Mouse (Mus musculus): ENCODE data around the gene Mycbp. TPM values are rescaled to one million over a fixed set of nuclear protein-coding genes. Genes with fewer than 3 reads are reported as not detected.

Gene Mycbp
- polyA plus RNA-seq (2015; fragmentation: Nextera tagmentation; extraction: Ambion mirVana) = 72.4 and 92.6 TPM in 2 replicates

GRCm38 (mm10) chr4:123904333-123905125, at the start of gene Mycbp:
Mycbp (plus strand) TSS chr4:123904832.

GRCm38 (mm10) chr4:123859379-123859778, 45.3 kb upstream of the Mycbp start, which contains the start of gene 4933427I04Rik:
4933427I04Rik (plus strand) TSS chr4:123859679.

GRCm38 (mm10) chr4:123916748-123917547, 12.3 kb downstream of the Mycbp start, which contains the start of gene Rragc:
Rragc (plus strand) TSS chr4:123917446.

GRCm38 (mm10) chr4:123917548-123918140, 13.0 kb downstream of the Mycbp start, which contains the start of gene 4930535I16Rik:
4930535I16Rik (minus strand) TSS chr4:123918022.

Other genes with a start within 250 kb of the Mycbp start
- gene Macf1, start 220.5 kb upstream of the Mycbp start, polyA plus RNA-seq (2015; fragmentation: Nextera tagmentation; extraction: Ambion mirVana) = 22.6 and 25.0 TPM in 2 replicates
- gene Ndufs5, start 186.6 kb upstream of the Mycbp start, polyA plus RNA-seq (2015; fragmentation: Nextera tagmentation; extraction: Ambion mirVana) = 650 and 671 TPM in 2 replicates
- gene Akirin1, start 154.5 kb upstream of the Mycbp start, polyA plus RNA-seq (2015; fragmentation: Nextera tagmentation; extraction: Ambion mirVana) = 27.8 and 29.2 TPM in 2 replicates
- gene Rhbdl2, start 117.0 kb upstream of the Mycbp start, polyA plus RNA-seq (2015; fragmentation: Nextera tagmentation; extraction: Ambion mirVana) = 0.36 and 0.76 TPM in 2 replicates
- not detected in 2 replicates for gene 4933427I04Rik, start 45.2 kb upstream of the Mycbp start, polyA plus RNA-seq (2015; fragmentation: Nextera tagmentation; extraction: Ambion mirVana)
- 28.5 and 32.4 TPM in 2 replicates for gene Rragc, start 12.6 kb downstream of the Mycbp start, polyA plus RNA-seq (2015; fragmentation: Nextera tagmentation; extraction: Ambion mirVana)
- gene 4930535I16Rik, start 13.2 kb downstream of the Mycbp start, polyA plus RNA-seq (2015; fragmentation: Nextera tagmentation; extraction: Ambion mirVana) = not detected in 2 replicates

All from skeletal muscle tissue, postnatal 0 days (tissue).